Mouse (Mus musculus) hindbrain, embryonic 16.5 days (tissue): ENCODE data around the gene Traf3ip1. TPM values are rescaled to one million over a fixed set of nuclear protein-coding genes. Genes with fewer than 3 reads are reported as not detected.
A peak's percentile ranks its signal among the peaks of the same experiment; 100 is the strongest.
"Not testable (repeated sequence)": the region's sequence is repeated elsewhere in the genome, so short reads cannot be mapped to it uniquely, and the experiment has no call there.

Source experiments
- ATAC-seq: fragments of 200-750 bp; cut with Nextera tagmentation; 2 replicates; pipeline ENCODE4 v1.8.0; 2017; ENCODE audit warnings: moderate TSS enrichment, moderate library complexity
- H3K27ac ChIP-seq: fragments of 300-500 bp; sonication (generic); 2 replicates; pipeline ENCODE4 v1.5.1; 2014; ENCODE audit warnings: low read depth, mild to moderate bottlenecking, control low read depth, low read length, moderate library complexity
- H3K27me3 ChIP-seq: fragments of 300-500 bp; sonication (generic); replicated peaks from 2 replicates; pipeline ENCODE4 v1.6.1; 2014; ENCODE audit warnings: low read length; ENCODE audit not compliant: control insufficient read depth, insufficient read depth
- H3K36me3 ChIP-seq: fragments of 300-500 bp; sonication (generic); 2 replicates; pipeline ENCODE4 v1.6.1; 2014; ENCODE audit warnings: mild to moderate bottlenecking, low read length, moderate library complexity, mixed read lengths; ENCODE audit not compliant: control insufficient read depth, insufficient read depth
- H3K4me1 ChIP-seq: fragments of 300-500 bp; sonication (generic); 2 replicates; pipeline ENCODE4 v1.6.1; 2014; ENCODE audit warnings: low read depth, low read length; ENCODE audit not compliant: control insufficient read depth, insufficient read depth
- H3K4me2 ChIP-seq: fragments of 300-500 bp; sonication (generic); 2 replicates; pipeline ENCODE4 v1.6.1; 2014; ENCODE audit warnings: mild to moderate bottlenecking, low read length, control low read depth, moderate library complexity
- H3K4me3 ChIP-seq: fragments of 300-500 bp; sonication (generic); 2 replicates; pipeline ENCODE4 v1.5.1; 2014; ENCODE audit warnings: mild to moderate bottlenecking, low read length, control low read depth, moderate library complexity
- H3K9ac ChIP-seq: fragments of 300-500 bp; sonication (generic); 2 replicates; pipeline ENCODE4 v1.6.1; 2014; ENCODE audit warnings: low read depth, mild to moderate bottlenecking, control low read depth, low read length, moderate library complexity
- H3K9me3 ChIP-seq: fragments of 300-500 bp; sonication (generic); 2 replicates; pipeline ENCODE4 v1.6.1; 2014; ENCODE audit warnings: mild to moderate bottlenecking, low read length, moderate library complexity; ENCODE audit not compliant: control insufficient read depth
- WGBS: fragments of 180-500 bp; shearing (Covaris S2); extraction: QIAGEN DNeasy Blood & Tissue Kit; methylation state at CpG from one replicate; pipeline ENCODE4 v1.1.7; 2014; 5-methylcytosine and 5-hydroxymethylcytosine counted together
- polyA plus RNA-seq: library from polyadenylated mRNA; unstranded; fragments of >200 nt; fragmentation: Nextera tagmentation; extraction: Ambion mirVana; gene quantifications from 2 replicates; pipeline ENCODE4 v1.2.1, GENCODE M21; 2015

Gene Traf3ip1
- polyA plus RNA-seq, 1 experiment from 2014 or later = 10.4 TPM

DNA sequence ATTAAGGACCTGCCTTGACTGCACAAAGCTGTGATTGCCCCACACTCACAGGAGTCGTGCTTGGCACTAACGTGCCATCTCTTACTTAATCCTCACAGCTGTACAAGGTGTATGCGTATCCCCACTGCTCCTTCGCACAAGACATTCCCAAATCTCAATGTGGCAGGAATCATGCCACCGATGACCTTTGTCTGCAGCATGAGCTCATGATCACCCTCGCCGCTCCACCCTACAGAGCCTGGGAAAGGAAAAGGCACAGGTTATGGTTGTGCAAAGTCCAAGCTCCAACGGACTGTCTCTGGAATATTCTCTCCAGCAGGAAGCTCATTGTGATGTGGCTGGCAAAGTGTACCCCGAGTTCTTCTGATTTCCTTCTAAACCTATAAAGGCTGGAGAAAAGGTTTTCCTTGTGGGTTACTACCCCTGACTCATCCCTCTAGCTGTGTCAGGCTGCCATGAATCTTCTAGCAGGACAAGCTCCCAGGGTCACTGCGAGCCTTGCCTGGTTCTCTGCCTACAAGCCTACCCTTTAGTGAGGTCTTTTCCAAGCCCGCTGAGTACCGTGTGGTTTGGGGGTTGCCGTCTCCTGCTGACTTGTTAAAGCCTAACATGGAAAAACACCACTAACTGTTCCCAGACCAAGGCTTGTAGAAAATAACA, 31.0 kb upstream of the Traf3ip1 start:
- no peak for ATAC-seq
- Histone ChIP-seq H3K9ac (no peak overlapping the region), H3K9me3 (no peaks in the 10 kb centered on the region), H3K27ac (no peak overlapping the region), H3K4me3 (no peak overlapping the region), H3K4me1 (peaks cover 10% of the 10 kb centered on the region), H3K27me3 (no peaks in the 10 kb centered on the region), H3K4me2 (no peak overlapping the region), H3K36me3 (no peaks in the 10 kb centered on the region)
- 92% methylated on average over 13 of the region's 13 CpGs for WGBS

DNA sequence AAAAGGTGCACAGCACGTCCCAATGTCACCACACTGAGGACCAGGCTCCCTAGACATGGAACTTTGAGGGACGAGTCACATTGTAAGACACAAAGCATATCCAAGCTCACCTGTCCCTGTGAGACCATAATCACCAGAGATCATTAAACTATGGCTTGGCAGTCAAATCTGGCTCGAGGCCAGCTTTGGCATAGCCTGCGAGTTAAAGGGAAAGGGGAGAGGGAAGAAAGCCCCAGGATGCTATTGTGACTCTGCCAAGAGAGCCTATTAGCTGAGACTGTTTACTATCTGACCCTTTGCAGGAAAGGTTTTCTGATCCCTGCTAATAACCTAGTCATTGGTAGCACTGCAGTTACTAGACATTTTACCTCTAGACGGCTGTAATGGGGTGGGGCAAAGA, 30.0 kb upstream of the Traf3ip1 start:
- Histone ChIP-seq H3K9ac (no peak overlapping the region), H3K27ac (no peak overlapping the region), H3K36me3 (no peaks in the 10 kb centered on the region), H3K9me3 (no peaks in the 10 kb centered on the region), H3K27me3 (no peaks in the 10 kb centered on the region), H3K4me3 (no peak overlapping the region), H3K4me2 (no peak overlapping the region), H3K4me1 (peaks cover 6% of the 10 kb centered on the region)
- WGBS = 46% methylated on average over 5 of the region's 5 CpGs
- no peak for ATAC-seq

DNA sequence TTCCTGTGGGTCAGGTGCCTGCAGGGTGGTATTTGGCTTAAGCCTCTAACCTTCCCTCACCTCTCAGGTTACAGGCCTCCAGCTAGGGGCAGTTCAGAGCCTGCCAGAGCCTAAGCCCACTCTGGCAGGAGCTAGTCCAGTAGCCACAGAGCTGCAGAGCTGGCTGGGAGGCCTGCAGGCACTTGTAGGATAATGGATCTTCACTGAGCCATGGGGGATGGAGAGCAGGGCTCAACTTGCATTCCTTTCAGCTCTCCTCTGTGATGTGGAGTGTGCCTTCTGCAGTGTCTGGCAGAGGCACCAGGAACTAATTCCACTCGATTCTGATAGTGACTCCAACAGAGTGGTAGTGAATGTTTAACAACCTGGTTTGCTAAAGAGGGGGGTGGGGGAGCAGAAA, 29.2 kb upstream of the Traf3ip1 start:
- Histone ChIP-seq H3K9ac (no peak overlapping the region), H3K27me3 (no peaks in the 10 kb centered on the region), H3K4me3 (no peak overlapping the region), H3K27ac (no peak overlapping the region), H3K4me2 (no peak overlapping the region), H3K36me3 (no peaks in the 10 kb centered on the region), H3K9me3 (no peaks in the 10 kb centered on the region), H3K4me1 (no peaks in the 10 kb centered on the region)
- WGBS = 8% methylated on average over 1 of the region's 1 CpGs
- ATAC-seq = no peak

DNA sequence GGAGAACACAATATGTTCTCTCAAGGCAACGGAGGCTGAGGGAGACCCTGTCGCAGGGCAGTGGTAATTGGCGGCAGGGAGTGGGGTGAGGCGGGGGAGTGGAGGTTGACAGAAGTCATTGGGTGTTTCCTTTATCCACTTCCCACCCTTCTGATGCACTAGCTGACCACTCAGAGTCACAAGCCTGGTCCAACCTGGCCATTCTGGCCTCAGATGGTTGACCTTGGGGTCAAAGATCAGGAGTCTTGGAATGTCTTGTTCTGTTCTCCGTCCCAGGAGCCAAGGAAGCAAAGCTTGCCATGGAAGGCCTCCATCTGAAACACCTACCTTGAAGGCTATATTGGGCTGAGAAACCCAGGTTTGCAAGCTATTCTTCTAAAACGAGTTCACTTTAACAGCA, 28.3 kb upstream of the Traf3ip1 start:
- 89% methylated on average over 6 of the region's 6 CpGs for WGBS
- ATAC-seq = no peak
- Histone ChIP-seq H3K9ac (no peak overlapping the region), H3K27me3 (no peaks in the 10 kb centered on the region), H3K9me3 (no peaks in the 10 kb centered on the region), H3K4me1 (no peaks in the 10 kb centered on the region), H3K27ac (no peak overlapping the region), H3K4me3 (no peak overlapping the region), H3K36me3 (no peaks in the 10 kb centered on the region), H3K4me2 (no peak overlapping the region)

DNA sequence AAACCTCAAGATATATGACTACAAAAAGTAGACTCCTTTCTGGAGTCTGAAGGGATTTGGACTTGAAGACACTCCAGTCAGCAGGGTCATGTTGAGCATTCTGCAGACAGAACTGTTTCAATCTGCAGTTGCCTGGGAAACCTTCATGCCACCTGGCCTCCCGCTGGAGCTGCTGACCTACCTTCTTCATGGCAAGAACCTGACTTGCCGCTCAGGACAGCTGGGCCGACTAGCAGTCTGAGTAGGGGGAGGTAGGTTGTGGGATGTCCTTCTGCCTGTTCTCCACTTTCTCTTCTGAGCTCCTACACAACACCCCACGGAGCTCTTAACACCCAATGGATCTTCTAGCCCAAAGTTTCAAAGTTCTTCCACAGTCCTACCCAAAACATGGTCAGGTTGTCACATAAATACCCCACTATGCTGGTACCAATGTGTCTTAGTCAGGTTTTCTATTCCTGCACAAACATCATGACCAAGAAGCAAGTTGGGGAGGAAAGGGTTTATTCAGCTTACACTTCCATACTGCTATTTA, 24.5 kb upstream of the Traf3ip1 start:
- 87% methylated on average over 4 of the region's 4 CpGs for WGBS
- Histone ChIP-seq H3K27me3 (no peaks in the 10 kb centered on the region), H3K4me1 (no peaks in the 10 kb centered on the region), H3K4me2 (no peak overlapping the region), H3K9me3 (no peaks in the 10 kb centered on the region), H3K36me3 (no peaks in the 10 kb centered on the region), H3K27ac (no peak overlapping the region), H3K4me3 (no peak overlapping the region), H3K9ac (no peak overlapping the region)
- ATAC-seq = no peak

DNA sequence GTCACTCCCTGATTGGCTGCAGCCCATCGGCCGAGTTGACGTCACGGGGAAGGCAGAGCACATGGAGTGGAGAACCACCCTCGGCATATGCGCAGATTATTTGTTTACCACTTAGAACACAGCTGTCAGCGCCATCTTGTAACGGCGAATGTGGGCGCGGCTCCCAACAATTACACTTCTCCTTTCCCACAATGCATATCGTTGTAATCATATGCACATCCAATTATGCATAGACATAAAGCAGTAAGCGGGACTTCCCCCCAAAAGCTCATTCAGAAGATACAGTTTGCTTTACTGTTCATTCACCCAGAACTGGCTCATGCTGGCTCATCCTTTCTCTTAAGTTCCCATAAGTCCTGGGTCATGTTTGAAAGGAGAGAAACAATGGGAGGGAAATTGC, 16.3 kb upstream of the Traf3ip1 start:
- not testable (repeated sequence) for H3K27me3 ChIP-seq, H3K36me3 ChIP-seq, H3K4me2 ChIP-seq, H3K9me3 ChIP-seq, ATAC-seq, H3K4me1 ChIP-seq, H3K4me3 ChIP-seq, H3K9ac ChIP-seq, H3K27ac ChIP-seq
- WGBS = 92% methylated on average over 9 of the region's 13 CpGs

DNA sequence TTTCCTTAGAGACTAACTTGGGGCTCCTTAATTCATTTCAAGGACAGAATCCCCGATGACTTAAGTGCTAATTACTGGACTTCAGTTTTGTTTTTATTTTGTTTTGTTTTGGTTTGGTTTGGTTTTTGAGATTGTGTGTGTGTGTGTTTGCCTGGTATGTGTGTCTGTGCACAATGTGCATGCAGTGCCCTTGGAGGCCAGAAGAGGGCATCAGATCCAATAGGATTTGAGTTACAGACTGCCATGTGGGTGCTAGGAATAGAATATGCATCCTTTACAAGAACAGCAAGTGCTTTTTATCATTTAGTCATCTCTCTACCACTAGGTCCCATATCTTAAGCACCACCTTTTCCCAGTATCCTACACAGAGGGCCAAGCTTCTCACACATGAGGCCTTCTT, 15.5 kb upstream of the Traf3ip1 start:
- Histone ChIP-seq H3K4me1 (no peaks in the 10 kb centered on the region), H3K9me3 (no peaks in the 10 kb centered on the region), H3K27ac (no peak overlapping the region), H3K36me3 (no peaks in the 10 kb centered on the region), H3K27me3 (no peaks in the 10 kb centered on the region), H3K9ac (no peak overlapping the region), H3K4me3 (no peak overlapping the region), H3K4me2 (no peak overlapping the region)
- ATAC-seq = no peak
- WGBS = 100% methylated on average over 1 of the region's 1 CpGs

DNA sequence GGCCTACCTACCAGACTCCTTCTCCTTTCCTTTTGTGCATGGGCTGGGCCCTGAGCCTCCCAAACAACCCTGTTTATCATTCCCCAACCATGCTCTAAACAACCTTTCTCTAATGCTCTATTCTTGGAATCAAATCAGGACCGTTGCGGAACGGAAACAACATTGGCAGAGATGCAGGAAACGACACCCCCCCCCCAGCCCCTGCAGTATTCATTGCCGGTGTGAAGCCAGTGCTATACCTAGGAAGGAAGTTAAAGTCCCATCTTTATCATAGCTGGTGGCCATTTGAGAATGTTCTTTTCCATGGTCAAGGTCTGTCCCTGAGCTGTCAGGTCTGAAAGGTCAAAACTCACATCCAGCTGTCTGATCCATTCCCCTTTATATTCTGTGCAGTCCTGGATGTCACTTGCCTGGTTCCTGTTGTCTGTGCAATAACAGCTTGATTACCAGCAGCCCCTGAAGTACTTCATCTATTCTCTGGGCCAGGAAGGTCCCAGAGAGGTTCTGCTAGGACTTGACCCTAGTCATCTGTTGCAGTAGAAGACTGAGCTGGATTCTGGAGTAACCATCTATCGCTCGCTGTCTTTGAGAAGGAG, 11.7 kb upstream of the Traf3ip1 start:
- Histone ChIP-seq H3K4me3 (no peak overlapping the region), H3K9me3 (no peaks in the 10 kb centered on the region), H3K4me1 (no peaks in the 10 kb centered on the region), H3K36me3 (no peaks in the 10 kb centered on the region), H3K4me2 (no peak overlapping the region), H3K27ac (no peak overlapping the region), H3K9ac (no peak overlapping the region), H3K27me3 (no peaks in the 10 kb centered on the region)
- no peak for ATAC-seq
- WGBS = 75% methylated on average over 7 of the region's 7 CpGs

DNA sequence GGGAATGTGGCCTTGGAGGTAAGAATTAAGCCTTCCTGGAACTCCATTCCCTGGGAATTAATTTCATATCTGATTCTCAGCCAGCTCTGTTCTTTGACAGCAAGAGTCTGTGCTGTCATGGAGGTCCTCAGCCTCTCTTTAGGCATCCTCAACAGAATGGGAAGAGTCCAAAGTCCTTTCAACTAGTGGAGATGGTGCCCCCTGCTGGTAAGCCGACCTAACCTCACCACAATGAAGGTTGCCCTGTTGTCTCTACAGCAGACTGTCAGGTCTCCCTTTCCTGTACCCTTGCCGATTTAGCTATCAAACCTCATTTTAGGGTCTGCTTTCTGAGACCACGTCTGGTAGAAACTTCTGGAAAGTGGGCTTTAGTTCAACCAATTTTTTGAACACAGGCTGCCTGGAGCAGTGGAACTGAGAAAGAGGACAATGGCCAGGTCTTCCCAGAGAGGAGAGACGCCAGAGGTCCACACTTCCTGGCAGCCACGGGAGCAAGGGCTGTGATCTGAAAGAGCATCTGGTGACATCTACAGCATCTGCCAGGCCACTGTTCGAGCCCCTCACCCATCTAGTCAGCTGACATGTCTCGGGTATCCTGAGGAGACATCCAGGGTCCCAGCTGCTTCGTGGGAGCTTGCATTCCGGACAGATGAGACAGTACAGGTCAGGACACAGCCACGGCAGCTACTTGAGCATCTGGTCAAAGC, 11.0 kb upstream of the Traf3ip1 start:
- Histone ChIP-seq H3K9me3 (no peaks in the 10 kb centered on the region), H3K36me3 (no peaks in the 10 kb centered on the region), H3K27me3 (no peaks in the 10 kb centered on the region), H3K9ac (no peak overlapping the region), H3K4me2 (no peak overlapping the region), H3K4me3 (no peak overlapping the region), H3K27ac (no peak overlapping the region), H3K4me1 (no peaks in the 10 kb centered on the region)
- 0 out of 2 replicates have a peak, but pooled peaks have one; percentile 50 for ATAC-seq
- 50% methylated on average over 10 of the region's 10 CpGs for WGBS
